In genomic region chr6:126577415-126577814, GRCm38 (mm10) we compare ENCODE assay signal across 12 mouse cellular contexts.
DNase-seq lines count a peak whose midpoint lies in the region.
"Had no signal": no experiment of that assay in that cellular context is flagged by ENCODE, and none has a peak within 500 bp of the region (broad histone marks: within the 10 kb centered on the region; RNA-seq: fewer than 3 reads in every experiment).

No protein-coding gene starts in this region.

- DNase-seq in cerebellum, adult 11 months = peak; percentile 80
- peak; percentile 84 to 90 for DNase-seq in cerebellum, adult 18-20 months
- peak; percentile 92 for DNase-seq in cerebellum, adult 9-11 months
- peak; percentile 83 to 86 for DNase-seq in cerebellum, postnatal 36 days
- no peak for DNase-seq in urinary bladder, postnatal 10 days (ENCODE audit: low spot score)
- no peak for DNase-seq in urinary bladder, postnatal 4 days (ENCODE audit: low spot score in 2 of 2)
- no peak for DNase-seq in spleen, postnatal 10 days (ENCODE audit: low spot score in 2 of 2)
- DNase-seq: adrenal gland, adult 2 months; adrenal gland, postnatal 25 days; embryo, embryonic 11 days; gastrocnemius, postnatal 10 days; heart, adult 2 months had no signal

Comparison
In these comparisons a context has a peak if more than half of its experiments do, and no peak if none do; other contexts are left out.
1. DNase-seq: peak in cerebellum, adult 11 months (single experiment), cerebellum, adult 18-20 months (2 of 2), cerebellum, adult 9-11 months (single experiment) and cerebellum, postnatal 36 days (2 of 2); none in urinary bladder, postnatal 10 days (single experiment), urinary bladder, postnatal 4 days (0 of 2) and spleen, postnatal 10 days (0 of 2).